Mouse (Mus musculus): Measurements from ENCODE around the gene Adam19.

Adam19 gene

GRCm38 (mm10) chr11:46107046-46107445 is 51.3 kb downstream of the Adam19 start:
- no peak for DNase-seq (ENCODE audit: low spot score)

GRCm38 (mm10) chr11:46109206-46109605 is 53.4 kb downstream of the Adam19 start:
- DNase-seq (ENCODE audit: low spot score) = no peak

GRCm38 (mm10) chr11:46110156-46110944 is 54.6 kb downstream of the Adam19 start:
- no peak for DNase-seq (ENCODE audit: low spot score)

GRCm38 (mm10) chr11:46110945-46111287 is 55.1 kb downstream of the Adam19 start:
- DNase-seq (ENCODE audit: low spot score) = no peak

- no peak for DNase-seq (ENCODE audit: low spot score)
Measured at GRCm38 (mm10) chr11:46113211-46113610, 57.4 kb downstream of the Adam19 start.

- DNase-seq (ENCODE audit: low spot score) = no peak
Measured at GRCm38 (mm10) chr11:46114221-46114620, 58.4 kb downstream of the Adam19 start.

- DNase-seq (ENCODE audit: low spot score) = no peak
Measured at GRCm38 (mm10) chr11:46115011-46115410, 59.2 kb downstream of the Adam19 start.

- peak; percentile 39 for DNase-seq (ENCODE audit: low spot score)
Measured at GRCm38 (mm10) chr11:46115411-46116173, 59.8 kb downstream of the Adam19 start.

- DNase-seq (ENCODE audit: low spot score) = no peak
Measured at GRCm38 (mm10) chr11:46116510-46116909, 60.7 kb downstream of the Adam19 start.

- no peak for DNase-seq (ENCODE audit: low spot score)
Measured at GRCm38 (mm10) chr11:46119624-46120023, 63.8 kb downstream of the Adam19 start.

- no peak for DNase-seq (ENCODE audit: low spot score)
Measured at GRCm38 (mm10) chr11:46120084-46120483, 64.3 kb downstream of the Adam19 start.

- no peak for DNase-seq (ENCODE audit: low spot score)
Measured at GRCm38 (mm10) chr11:46121666-46122065, 65.9 kb downstream of the Adam19 start.

GRCm38 (mm10) chr11:46122875-46123274 is 67.1 kb downstream of the Adam19 start:
- no peak for DNase-seq (ENCODE audit: low spot score)

GRCm38 (mm10) chr11:46123328-46123866 is 67.6 kb downstream of the Adam19 start:
- no peak for DNase-seq (ENCODE audit: low spot score)

GRCm38 (mm10) chr11:46125093-46125834 is 69.5 kb downstream of the Adam19 start:
- DNase-seq (ENCODE audit: low spot score) = no peak

- no peak for DNase-seq (ENCODE audit: low spot score)
Measured at GRCm38 (mm10) chr11:46125835-46126229, 70.0 kb downstream of the Adam19 start.

- no peak for DNase-seq (ENCODE audit: low spot score)
Measured at GRCm38 (mm10) chr11:46126317-46126716, 70.5 kb downstream of the Adam19 start.

GRCm38 (mm10) chr11:46126827-46127410 is 71.1 kb downstream of the Adam19 start:
- DNase-seq (ENCODE audit: low spot score) = no peak

GRCm38 (mm10) chr11:46127621-46128547 is 72.1 kb downstream of the Adam19 start:
- peak; percentile 64 for DNase-seq (ENCODE audit: low spot score)

GRCm38 (mm10) chr11:46128548-46128945 is 72.8 kb downstream of the Adam19 start:
- peak; percentile 73 for DNase-seq (ENCODE audit: low spot score)

All from urinary bladder, postnatal 14 days (tissue).